Mouse (Mus musculus) kidney, postnatal 10 days (tissue): ENCODE results near the gene Anks1.
A peak's percentile ranks its signal among the peaks of the same experiment; 100 is the strongest.

Experiments
- DNase-seq: peaks from one replicate; pipeline ENCODE4 v3.0.0; 2021; ENCODE audit warnings: mixed read lengths

Gene Anks1

DNA sequence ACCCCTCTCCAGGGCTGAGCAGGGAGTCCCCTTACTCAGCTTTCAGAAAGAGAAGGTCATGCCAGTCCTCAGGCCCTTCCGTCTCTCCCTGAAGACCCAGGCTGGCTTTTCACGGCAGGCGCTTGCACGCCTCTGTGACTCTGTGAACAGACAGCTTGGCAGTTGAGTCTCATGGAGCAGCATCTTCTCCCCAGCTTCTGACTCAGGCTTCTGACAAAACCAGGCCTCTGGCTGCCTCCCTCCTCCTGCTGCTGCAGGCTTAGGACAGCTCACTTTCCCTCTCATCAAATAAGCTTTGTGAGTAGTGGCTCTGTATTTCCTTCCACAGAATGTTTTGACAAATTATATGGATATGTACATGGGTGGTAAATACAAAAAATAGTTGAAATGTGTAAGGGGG, 91.3 kb downstream of the Anks1 start:
- no peak for DNase-seq

DNA sequence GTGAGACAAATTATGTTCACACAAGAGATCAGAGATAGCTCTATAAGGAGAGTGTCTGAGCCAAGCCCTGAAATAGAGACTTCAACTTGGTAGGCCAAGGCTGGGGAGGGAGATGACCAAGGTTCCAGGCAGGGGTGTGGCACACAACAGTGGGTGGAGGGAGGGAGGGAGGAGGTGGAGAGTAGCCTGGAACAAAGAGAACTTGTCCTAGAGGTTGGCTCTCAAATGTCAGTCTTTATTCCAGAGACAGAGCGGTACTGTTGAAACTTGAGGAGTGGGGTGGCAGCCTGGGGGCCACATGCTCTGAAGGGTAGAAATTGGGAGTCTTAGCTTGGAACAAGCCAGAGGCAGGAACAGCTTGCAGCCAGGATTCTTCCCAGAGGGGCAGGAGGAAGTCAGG, 91.7 kb downstream of the Anks1 start:
- no peak for DNase-seq

DNA sequence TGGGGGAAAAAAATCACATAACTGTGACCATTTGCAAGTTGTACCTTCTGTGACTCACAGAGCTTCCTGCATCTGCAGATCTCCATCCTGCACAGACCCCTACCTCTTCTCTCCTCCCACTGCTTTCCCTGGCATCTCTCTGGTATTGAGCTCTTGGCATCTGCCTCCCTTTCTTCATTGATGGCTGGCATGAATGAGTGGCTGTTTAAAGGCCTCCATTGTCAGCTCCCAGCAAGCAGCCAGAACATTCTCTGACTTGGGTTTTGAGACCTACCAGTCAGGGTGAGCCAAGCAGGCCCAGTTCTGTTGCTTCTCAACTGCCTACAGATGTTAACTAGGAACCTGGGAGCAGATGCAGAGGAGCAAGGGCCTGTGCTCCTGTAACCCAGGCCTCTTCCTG, 96.3 kb downstream of the Anks1 start:
- no peak for DNase-seq

DNA sequence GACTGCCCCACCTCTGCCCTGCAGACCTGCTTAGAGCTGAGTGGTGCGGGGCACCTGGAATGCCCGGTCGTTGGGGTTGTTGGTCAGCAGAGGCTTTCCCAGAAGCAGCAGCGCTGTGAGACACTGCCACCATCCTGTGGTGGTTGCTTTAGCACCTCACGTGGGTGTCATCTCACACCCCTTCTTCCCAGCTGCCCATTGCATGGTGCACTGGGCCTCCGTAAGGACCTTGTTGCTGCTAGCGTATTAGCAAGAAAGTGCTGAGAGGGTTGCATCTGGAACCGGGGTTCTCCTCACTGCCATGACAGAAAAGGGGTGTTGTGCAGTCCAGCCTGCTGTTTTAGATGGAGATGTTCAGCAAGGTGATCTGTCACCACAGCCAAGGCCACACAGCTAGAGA, 97.1 kb downstream of the Anks1 start:
- DNase-seq = no peak

DNA sequence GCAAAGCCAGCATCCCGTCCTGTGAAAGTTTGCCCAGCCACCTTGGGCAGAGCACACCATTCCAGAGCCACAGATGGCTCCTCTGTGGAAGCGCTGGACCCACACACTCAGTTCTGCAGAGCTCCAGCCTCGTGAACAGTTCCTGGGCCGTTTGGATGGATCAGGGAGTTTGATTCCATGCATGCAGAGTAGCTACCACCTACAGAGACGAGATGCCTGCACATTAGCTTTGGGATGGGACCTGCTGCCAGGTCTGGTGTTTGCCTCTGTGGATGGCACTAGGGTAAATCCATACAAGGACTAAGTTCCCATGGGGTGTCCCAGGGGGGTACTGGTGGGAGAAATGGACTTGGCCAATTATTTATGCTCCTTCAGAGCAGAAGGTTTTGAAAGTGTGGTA, 97.5 kb downstream of the Anks1 start:
- no peak for DNase-seq

DNA sequence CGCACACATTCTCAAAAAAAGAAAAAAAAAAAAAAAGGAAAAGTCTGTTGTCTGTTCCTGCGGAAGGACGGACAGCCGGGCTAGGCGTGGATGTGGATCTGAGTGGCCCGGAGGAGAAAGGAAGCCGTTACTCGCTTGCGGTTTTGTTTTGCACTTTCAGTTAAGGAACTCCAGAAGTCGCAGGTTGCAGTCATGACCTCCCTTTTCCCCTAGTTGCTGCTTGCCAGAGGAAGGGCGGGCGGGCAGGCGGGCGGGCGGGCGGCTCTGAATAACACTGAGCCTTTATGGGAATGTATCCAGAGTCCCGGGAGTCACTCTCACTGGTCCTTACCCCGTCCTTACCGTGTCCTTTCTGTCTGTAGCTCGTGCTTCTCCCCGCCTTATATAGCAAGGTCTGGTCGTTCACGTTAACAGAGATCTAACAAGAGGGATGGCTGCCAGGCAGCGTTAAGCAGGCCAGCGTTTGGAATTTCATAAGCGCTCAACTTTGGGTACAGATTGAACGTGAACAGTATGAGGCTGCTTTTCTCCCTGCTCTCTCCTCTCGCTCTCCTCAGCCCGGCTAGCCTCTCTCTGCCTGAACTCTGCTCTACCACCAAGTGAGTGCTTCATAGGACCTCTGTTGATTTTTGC, 98.2 kb downstream of the Anks1 start:
- DNase-seq = peak; percentile 82

DNA sequence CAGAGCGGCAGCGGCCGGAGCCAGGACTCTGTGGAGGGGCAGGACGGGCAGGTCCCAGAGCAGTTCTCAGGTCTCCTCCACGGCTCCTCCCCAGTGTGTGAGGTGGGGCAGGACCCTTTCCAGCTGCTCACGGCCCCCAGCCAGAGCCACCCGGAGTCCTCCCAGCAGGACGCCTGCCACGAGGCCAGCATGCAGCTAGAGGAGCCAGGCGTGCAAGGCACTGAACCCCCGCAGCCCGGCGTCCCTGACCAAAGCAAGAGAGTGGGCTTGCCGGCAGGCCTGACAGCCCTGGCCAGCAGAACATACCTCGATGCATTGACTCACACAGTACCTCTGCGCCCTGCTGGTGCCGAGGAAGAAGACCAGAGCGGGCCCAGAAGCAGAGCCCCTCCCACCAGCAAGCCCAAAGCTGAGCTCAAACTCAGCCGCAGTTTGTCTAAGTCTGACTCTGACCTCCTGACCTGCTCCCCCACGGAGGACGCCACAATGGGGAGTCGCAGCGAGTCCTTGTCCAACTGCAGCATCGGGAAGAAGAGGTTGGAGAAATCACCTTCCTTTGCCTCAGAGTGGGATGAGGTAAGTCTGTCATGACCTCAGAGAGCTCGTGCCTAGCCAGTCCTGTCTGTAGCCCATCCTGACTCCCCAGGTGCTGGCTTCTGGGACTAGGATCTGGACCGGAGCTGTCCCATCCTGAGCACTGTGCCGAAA, 98.9 kb downstream of the Anks1 start:
- peak; percentile 69 for DNase-seq

DNA sequence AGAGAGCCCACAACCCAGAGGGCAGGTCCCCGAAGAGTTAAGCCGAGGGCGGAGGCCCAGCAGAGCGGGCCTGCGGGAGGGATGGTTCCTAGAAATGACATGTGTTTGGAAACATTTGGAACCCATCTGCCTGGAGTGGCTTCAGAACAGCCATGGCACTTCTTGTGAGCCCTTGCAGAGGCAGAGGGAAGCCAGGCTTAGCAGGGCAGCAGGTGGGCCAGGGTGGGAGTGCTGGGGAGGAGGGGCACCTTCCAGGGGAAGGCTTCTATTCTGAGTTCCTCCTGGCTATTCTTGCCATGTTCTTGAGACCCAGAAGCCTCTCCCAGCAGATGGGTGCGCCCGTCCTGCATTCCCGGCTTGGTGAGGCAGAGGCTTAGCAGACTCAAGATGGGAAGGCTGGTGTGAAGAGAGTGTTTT, 99.5 kb downstream of the Anks1 start:
- DNase-seq = peak; percentile 46

DNA sequence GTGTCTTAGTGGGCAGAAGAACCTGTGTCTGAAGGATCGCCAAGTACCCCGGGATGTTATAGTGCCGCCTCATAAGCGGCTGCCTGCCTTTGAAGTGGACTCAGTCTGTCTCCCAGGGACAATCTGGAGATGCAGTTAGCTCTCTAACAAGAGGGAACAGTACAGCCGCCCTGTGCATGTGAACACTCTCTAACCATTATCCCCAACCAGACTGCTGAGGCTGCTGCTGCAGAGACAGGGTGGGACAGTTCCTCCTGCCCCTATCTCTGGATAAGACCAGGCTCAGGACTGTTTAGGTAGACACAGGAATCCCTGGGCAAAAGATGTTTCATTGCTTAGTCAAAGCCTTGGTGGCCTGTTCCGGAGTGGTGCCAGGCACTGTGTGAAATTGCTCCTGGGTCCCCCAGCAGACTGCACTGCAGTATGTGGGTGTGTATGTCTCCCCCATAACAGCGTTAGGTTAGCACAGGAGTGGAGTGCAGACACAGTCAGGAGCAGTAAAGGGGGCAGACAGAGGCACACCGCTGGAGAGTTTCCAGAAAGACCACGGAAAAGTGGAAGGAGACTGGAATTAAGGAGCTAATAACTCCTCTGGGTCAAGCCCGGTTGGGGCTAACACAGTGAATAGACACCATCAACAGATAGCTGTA, 100.1 kb downstream of the Anks1 start:
- DNase-seq = no peak

DNA sequence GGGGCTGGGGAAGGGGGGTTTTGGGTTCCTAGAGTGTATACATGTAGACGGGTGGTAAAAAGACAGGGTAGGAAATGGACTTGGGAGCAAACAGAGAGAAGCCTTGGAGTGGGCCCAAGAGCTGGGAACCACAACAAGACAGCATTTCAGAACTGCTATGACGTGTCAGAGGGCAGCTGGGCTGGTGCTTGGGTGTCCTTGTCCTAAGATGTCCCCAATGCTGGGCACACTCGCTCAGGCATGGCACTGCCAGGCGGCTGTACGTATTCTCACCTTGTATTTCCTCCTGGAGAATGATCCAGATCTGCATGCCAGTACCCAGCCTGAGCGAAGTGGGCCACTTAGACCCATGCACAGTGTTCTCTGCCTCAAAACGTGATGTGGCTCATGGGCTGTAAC, 100.6 kb downstream of the Anks1 start:
- peak; percentile 55 for DNase-seq

DNA sequence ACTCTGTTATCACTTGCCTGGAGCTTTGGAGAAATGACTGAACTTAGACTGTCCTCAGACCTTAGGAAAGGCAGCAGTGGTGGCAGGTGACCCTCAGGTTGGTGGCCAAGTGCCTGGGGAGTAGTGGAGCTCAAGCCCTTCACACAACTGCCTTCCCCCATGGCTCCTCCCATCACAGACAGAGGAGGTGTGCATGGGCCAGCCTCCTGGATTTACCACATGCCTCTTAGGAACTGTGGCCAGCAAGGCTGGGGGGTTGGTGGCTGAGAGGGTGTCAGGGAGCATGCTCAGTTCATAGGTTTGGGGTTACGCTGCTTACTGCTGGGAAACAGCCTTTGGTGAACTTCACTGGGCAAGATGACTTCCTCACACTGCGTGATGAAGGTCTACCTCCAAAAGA, 101.8 kb downstream of the Anks1 start:
- no peak for DNase-seq

DNA sequence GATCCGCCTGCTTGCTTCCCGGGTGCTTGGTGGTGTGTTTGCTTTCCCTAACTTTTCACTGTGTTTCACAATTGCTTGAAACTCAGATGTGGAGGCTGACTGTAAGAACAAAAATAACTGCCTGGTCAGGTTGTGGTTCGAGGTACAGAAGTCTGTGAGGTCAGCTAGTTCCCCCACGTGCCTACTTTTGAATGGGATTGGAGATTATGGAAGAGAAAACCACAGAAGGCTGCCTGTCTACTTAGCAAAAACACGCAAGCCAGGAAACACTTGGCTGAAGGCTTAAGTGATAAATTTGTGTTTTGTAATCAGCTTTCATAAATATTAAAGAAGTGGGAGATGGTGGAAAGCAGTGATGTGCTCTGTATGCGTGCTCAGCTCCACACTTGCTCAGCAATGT, 103.7 kb downstream of the Anks1 start:
- DNase-seq = no peak

DNA sequence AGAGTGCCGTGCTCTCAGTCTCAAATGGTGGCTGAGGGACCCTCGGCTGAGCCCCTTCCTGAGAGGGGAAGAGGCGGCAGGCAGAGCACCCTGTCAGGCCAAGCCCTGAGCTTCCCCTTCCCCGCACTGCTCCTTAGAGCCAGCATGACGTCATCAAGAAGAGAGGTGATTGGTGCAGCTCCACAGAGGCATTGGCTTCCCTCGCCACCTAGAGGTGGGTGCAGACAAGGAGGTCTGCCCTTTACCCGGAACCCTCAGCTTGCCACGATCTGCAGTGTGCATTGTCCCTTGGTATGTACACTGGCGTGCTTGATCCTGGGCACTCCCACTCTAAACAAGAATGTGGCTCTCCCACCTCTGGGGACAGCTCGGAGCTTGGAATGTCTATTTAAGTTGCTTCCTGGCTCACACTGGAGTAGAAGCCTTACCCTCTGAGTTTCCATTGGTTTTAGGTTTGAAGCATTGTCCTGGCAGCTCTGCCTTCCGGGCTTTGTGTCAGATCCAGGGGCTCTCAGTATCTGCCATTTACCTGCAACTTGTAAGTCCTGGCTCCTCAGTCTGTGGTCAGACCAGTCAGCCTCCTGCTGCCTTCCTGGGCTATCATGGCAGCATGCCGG, 104.3 kb downstream of the Anks1 start:
- peak; percentile 84 for DNase-seq

DNA sequence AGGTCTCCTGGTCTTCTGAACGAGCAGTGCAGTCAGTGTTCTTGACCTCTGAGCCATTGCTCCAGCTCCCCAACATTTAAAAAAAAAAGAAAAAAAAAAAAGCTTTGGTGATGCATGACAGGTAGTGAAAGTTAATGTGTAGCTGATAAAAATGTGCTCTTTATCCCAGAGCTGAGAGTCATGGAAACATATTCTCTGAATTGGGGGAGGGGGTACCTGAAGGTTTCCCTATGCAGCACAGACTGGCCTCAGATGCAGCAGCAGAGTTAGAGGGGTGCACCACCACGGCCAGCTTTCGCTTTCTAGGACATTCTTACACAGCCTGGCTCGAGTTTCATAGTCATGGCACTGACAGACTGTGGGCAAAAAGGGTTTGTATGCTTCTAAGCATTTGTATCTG, 105.3 kb downstream of the Anks1 start:
- peak; percentile 31 for DNase-seq

DNA sequence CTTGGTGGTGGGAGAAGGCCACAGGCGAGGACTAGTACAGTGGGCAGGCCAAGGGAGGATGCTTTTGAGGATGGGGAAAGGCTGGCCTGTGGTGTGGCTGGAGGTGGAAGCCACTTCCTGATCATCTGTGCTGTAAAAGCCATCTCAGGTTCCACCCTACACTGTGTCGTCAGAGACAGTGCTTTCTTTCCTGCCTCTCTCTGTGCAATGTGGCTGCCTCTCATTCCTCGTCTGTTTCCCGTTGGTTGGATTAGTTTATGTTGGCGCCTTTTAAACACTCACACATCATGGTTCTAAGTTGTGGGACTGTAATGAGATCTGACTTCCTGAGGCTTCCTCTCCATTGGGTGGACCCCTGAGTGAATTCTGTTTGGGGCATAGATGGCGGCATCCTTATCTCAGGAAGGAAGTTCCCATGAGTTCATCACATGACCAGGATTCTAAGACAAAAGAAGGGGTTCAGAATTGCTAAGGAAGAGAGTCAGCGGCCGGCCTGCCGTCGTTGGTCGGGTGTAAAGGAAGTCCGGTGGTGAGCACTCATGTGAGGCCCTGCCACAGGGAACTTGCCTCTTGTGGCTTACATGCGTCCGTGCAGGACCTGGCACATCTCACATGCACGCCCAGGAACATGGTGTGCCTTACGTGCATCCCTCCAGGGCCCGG, 106.1 kb downstream of the Anks1 start:
- peak; percentile 68 for DNase-seq

DNA sequence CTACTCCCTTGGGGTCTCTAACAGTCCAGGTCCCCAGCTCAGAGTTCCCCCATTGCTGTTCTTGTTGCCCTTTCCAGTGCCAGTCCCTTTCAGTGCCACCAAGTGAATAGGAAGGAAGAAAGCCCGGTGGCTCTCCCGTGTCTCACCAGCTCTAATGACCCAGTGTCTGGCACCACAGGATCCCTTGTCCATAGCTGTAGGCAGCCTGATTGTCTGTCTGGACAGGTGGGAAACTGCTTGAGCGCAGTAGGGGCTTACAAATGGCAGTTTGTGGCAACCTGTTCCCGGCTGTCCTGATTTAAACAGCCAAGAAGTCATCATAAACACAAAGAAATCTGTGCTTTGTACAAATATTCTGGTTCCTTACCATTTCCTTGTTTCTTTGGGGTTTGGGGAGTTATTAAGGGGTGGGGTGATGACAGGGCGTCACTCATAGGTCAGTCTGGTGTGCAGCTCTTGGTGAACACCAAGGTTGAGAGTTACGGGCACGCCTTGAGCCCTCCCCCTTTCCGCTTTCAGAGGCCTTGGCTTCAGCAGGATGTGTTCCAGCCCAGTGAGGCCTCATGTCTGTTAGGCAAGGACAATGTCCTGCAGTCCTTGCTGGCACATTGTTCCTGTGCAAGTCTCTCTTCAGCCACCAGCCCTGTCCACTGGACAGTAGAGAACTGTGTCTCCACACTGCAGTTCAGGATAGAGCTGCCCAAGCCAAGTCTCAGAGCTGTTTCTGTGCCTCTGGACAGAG, 107.1 kb downstream of the Anks1 start:
- peak; percentile 74 for DNase-seq

DNA sequence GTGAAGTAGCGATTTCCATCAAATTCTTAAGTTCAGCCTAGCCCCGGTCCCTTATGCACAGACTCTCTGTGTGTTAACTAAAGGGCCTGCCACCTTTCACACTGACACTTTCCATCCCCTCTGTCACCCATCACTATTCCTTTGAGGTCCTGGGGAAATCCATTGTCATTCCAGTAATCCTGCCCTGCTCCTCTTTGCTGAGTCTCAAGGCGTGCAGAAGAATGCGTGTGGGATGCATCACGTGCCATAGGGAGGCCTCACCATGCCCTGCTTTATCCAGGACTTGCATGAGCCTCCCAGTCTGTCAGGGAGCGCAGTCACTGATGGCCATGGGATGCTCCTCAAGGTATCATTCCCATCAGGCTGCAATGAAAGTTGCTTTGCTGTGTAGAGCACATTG, 109.2 kb downstream of the Anks1 start:
- DNase-seq = no peak

DNA sequence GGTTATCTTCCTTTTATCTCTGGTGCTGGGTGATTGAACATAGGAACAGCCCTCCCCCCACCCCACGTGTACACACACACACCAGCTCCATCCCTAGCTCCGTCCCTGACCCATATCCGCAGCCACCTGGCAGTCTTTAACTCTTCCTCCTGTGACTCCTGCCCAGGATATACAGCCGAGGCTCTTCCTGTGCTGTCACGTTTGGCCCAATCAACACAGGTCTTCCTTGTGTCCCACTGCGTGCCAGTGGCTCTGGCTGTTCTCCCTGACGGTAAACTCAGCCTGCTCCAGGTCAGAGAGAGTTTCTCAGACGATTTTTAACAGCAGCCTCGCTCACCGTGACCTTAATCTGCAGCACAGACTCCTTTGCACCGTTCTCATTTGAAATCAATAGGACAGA, 109.7 kb downstream of the Anks1 start:
- peak; percentile 33 for DNase-seq

DNA sequence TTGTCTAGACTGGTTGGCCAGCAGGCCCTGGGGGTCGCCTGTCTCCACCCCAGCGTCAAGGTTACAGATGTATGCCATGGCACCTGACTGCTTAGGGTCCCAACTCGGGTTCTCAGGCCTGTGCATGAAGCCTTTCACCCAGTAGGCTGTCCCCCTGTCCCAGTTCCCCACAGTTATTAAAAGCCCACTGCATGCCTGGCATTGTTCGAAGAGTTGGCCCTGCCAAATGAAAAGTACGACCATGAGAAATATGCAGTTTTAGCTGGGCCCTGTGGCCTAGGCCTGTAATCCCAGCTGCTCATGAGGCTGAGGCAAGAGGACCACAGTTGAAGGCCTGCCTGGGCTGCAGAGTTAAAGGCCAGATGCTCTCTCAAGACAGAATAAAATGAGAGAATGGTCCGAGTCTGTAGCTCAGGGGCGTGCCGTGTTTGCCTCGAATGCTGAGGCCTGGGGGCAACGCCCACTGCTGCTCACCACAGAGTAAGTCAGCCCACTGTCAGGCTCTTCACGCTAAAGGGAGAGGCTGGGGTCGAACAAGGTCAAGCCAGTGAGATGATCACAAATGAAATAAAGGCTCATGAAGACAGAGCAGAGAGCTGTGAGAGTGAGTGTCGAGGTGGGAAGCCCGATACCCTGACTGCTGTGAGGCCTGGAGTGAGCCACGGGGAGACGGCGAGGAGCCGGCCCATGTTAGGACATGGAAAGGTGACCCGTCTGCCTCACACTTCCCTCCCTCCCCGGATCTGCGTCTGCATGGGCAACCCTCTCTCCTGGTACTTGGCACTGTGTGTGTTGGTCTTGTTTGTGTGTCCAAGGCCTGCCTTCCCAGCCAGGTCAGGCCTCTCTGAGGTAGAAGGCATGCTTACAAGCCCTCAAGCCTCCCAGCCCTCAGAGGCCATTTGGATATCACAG, 110.9 kb downstream of the Anks1 start:
- DNase-seq = no peak

DNA sequence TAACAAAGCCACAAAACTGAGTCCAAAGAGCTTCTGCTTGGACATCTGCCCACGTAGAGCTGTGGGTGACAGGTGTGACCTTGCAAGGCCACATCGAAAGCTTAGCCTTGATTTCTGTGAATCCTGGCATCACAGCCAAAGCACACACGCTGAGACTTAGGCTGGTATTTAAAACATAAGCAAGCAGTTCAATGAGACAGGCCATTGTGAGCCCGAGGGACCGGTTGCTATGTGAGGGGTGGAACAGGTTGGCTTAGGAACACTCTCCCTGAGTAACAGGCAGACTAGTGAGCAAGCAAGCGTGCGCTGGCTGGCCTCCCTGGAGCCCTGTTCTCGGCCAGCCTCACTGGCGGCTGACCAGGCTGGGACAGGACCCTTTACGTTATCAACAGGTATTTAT, 112.8 kb downstream of the Anks1 start:
- peak; percentile 58 for DNase-seq

DNA sequence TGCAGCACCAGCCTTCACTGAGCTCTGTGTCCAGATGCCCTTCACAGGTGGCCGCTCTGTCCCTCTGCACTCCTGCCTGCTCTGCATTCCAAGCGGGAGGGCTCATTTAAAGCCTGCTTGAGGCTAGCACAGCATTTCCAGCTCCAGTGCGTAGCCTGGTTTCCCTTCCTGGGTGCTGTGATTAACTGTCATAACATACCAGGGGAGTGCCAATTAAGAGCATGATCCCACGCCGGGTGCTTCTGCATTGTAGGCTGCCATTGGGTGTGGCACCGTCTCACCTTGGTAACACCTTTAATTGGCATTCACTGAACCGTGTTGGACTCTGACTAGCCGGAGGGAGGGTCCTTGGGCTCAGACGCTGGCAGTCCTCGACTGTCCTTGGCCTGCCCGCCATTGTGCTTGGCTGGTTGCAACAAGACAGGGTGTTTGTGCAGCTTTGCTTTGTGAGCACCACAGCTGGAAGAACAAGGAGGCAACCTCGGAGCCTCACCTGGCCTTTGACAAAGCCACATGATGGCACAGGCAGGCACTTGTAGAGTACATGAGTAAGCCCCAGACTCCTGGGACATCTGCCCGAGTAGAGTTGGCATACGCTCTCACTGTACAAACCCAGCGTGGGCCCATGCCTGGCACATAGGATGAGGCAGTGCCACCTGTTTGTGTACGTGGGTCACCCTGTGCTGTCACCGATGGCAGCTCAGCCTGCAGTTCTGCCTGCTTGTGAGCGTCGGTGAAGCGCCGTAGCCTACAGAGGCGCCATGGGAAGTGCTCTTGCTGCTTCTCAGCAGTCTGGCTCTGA, 113.9 kb downstream of the Anks1 start:
- peak; percentile 77 for DNase-seq
